Mouse (Mus musculus): ENCODE data around the gene Bex6.

GRCm38 (mm10) chr16:32200256-32201003 is 20.8 kb downstream of the Bex6 start:
- TF ChIP-seq POLR2A (IDR thresholded peaks at IDR 0.05; ENCODE audit: borderline replicate concordance, insufficient read depth, low read length) (no peak), CTCF (IDR thresholded peaks at IDR 0.05; ENCODE audit: borderline replicate concordance, insufficient read depth, low read depth, low read length) (no peak)
